Comparison of ENCODE assay signal across 11 mouse cellular contexts in the genomic region with DNA sequence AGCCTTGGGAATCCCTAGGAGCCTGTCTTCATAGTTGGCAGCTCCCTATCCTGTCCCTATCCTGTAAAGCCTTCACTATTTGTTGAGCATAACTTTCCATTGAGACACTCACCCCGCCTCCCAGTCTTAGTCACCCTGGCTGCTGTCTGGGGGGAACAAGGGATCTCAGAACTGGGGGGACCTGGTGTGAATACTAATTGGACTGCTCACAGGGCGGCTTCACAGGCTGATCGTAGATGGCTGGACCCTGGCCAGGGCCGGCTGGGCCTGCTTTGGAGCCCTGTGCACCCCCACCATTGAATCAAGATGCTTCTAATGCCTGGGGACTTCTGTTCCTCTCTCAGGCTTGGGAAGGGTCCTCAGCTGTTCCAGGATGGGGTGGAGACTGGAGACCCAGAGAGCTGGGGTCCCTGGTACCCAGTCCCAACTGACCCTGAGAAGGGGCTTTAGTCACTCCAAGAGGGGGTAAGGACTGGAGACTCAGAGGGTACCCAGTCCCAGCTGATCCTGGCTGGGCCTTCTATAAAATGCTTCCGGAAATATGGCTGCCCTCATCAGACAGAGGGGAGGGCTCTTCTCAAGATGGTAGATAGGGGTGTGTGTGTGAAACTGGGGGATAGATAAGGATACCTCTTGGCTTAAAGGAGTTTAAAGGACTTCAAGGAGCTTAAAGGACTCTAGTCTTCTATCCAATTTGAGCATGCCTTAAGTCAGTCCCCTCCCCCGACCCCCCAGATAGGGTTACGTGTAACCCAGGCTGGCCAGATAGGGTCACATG. TPM values are rescaled to one million over a fixed set of nuclear protein-coding genes. Genes with fewer than 3 reads are reported as not detected.
DNase-seq lines count a peak whose midpoint lies in the region; ATAC-seq and TF ChIP-seq lines count a peak whose summit lies in the region.
"Had no signal": no experiment of that assay in that cellular context is flagged by ENCODE, and none has a peak within 500 bp of the region (broad histone marks: within the 10 kb centered on the region; RNA-seq: fewer than 3 reads in every experiment).

No protein-coding gene starts in this region.

- H3K4me1 ChIP-seq in forebrain, embryonic 15.5 days, result peaks cover 43% of the 10 kb centered on the region
- H3K4me1 ChIP-seq in hindbrain, postnatal 0 days (ENCODE audit: insufficient read depth, low read length), result peaks cover 25% of the 10 kb centered on the region
- peaks cover 5% of the 10 kb centered on the region; the same call in 1 of the 2 replicates for H3K4me1 ChIP-seq in neural tube, embryonic 14.5 days (ENCODE audit: control insufficient read depth, insufficient read depth, low read length)
- H3K4me1 ChIP-seq in stomach, postnatal 0 days (replicated peaks; ENCODE audit: control insufficient read depth, insufficient read depth), result no peaks in the 10 kb centered on the region
- H3K4me1 ChIP-seq: embryonic facial prominence, embryonic 13.5 days; liver, embryonic 15.5 days had no signal

- no peaks in the 10 kb centered on the region for H3K27me3 ChIP-seq in forebrain, embryonic 15.5 days
- no peaks in the 10 kb centered on the region for H3K27me3 ChIP-seq in hindbrain, postnatal 0 days (ENCODE audit: insufficient read depth, low read length)
- H3K27me3 ChIP-seq in neural tube, embryonic 14.5 days (ENCODE audit: control insufficient read depth, insufficient read depth, low read length), result no peaks in the 10 kb centered on the region
- no peaks in the 10 kb centered on the region for H3K27me3 ChIP-seq in stomach, postnatal 0 days (ENCODE audit: control insufficient read depth, insufficient read depth, low read length)
- H3K27me3 ChIP-seq: embryonic facial prominence, embryonic 13.5 days had no signal

- no peak overlapping the region for H3K4me2 ChIP-seq in forebrain, embryonic 15.5 days (replicated peaks)
- no peak overlapping the region for H3K4me2 ChIP-seq in hindbrain, postnatal 0 days (ENCODE audit: low read depth, low read length)
- no peak overlapping the region for H3K4me2 ChIP-seq in neural tube, embryonic 14.5 days (ENCODE audit: low read depth, low read length)
- H3K4me2 ChIP-seq in stomach, postnatal 0 days (replicated peaks; ENCODE audit: low read depth), result no peak overlapping the region
- H3K4me2 ChIP-seq: embryonic facial prominence, embryonic 13.5 days; liver, embryonic 15.5 days had no signal

- peak; percentile 68 to 81 for DNase-seq in left cerebral cortex, postnatal 14 days (ENCODE audit: low spot score in 2 of 2)
- no peak for DNase-seq in left cerebral cortex, postnatal 36 days (ENCODE audit: low spot score in 2 of 2)
- DNase-seq in hindbrain, postnatal 0 days (ENCODE audit: low spot score), result peak; percentile 88
- no peak for DNase-seq in gastrocnemius, adult 8-10 months (ENCODE audit: low spot score in 2 of 2)
- DNase-seq in stomach, postnatal 0 days (ENCODE audit: low spot score), result no peak
- DNase-seq: kidney, postnatal 36 days; thymus, postnatal 4 days had no signal

- no peak overlapping the region for H3K4me3 ChIP-seq in forebrain, embryonic 15.5 days
- H3K4me3 ChIP-seq in hindbrain, postnatal 0 days (ENCODE audit: low read length), result no peak overlapping the region
- H3K4me3 ChIP-seq in neural tube, embryonic 14.5 days (ENCODE audit: low read depth, low read length), result no peak overlapping the region
- H3K4me3 ChIP-seq in stomach, postnatal 0 days (ENCODE audit: low read depth, low read length), result no peak overlapping the region
- H3K4me3 ChIP-seq: embryonic facial prominence, embryonic 13.5 days; liver, embryonic 15.5 days had no signal

- intact Hi-C loops in left cerebral cortex, postnatal 14 days (cut with DNase I), result no loop called here
- intact Hi-C loops in left cerebral cortex, postnatal 36 days (cut with DNase I), result no loop called here

- TF ChIP-seq EP300 in stomach, postnatal 0 days (optimal IDR thresholded peaks at IDR 0.05), result no peak

- H3K27ac ChIP-seq in forebrain, embryonic 15.5 days (replicated peaks), result peak overlapping the region; percentile 71
- peak overlapping the region; percentile 79 for H3K27ac ChIP-seq in hindbrain, postnatal 0 days
- H3K27ac ChIP-seq in neural tube, embryonic 14.5 days (ENCODE audit: low read depth, low read length), result peak overlapping the region; percentile 57
- H3K27ac ChIP-seq in stomach, postnatal 0 days (replicated peaks), result no peak overlapping the region
- H3K27ac ChIP-seq: embryonic facial prominence, embryonic 13.5 days; liver, embryonic 15.5 days had no signal

- ATAC-seq in forebrain, embryonic 15.5 days (replicated peaks), result peak; percentile 61
- ATAC-seq in hindbrain, postnatal 0 days, result peak; percentile 89
- peak; percentile 75 for ATAC-seq in neural tube, embryonic 14.5 days (ENCODE audit: low read depth)
- ATAC-seq in stomach, postnatal 0 days (ENCODE audit: low FRiP score, low TSS enrichment), result no peak

- no peak for TF ChIP-seq CTCF in hindbrain, postnatal 0 days (IDR thresholded peaks at IDR 0.05; ENCODE audit: low read depth)
- no peak for TF ChIP-seq CTCF in stomach, postnatal 0 days (IDR thresholded peaks at IDR 0.05; ENCODE audit: low read depth)

- WGBS in forebrain, embryonic 15.5 days, result 49% methylated on average over 7 of the region's 7 CpGs
- 54% methylated on average over 7 of the region's 7 CpGs for WGBS in hindbrain, postnatal 0 days
- 60% methylated on average over 7 of the region's 7 CpGs for WGBS in neural tube, embryonic 14.5 days
- WGBS in stomach, postnatal 0 days, result 76% methylated on average over 7 of the region's 7 CpGs

- H3K9ac ChIP-seq in forebrain, embryonic 15.5 days (replicated peaks), result no peak overlapping the region
- no peak overlapping the region for H3K9ac ChIP-seq in hindbrain, postnatal 0 days (replicated peaks; ENCODE audit: low read length)
- no peak overlapping the region for H3K9ac ChIP-seq in neural tube, embryonic 14.5 days (replicated peaks; ENCODE audit: low read depth, low read length)
- no peak overlapping the region for H3K9ac ChIP-seq in stomach, postnatal 0 days (ENCODE audit: low read length)
- H3K9ac ChIP-seq: embryonic facial prominence, embryonic 13.5 days; liver, embryonic 15.5 days had no signal

- no peaks in the 10 kb centered on the region for H3K9me3 ChIP-seq in forebrain, embryonic 15.5 days
- no peaks in the 10 kb centered on the region for H3K9me3 ChIP-seq in hindbrain, postnatal 0 days (ENCODE audit: low read length)
- no peaks in the 10 kb centered on the region for H3K9me3 ChIP-seq in neural tube, embryonic 14.5 days (ENCODE audit: control insufficient read depth, low read length)
- no peaks in the 10 kb centered on the region for H3K9me3 ChIP-seq in stomach, postnatal 0 days (ENCODE audit: control insufficient read depth, low read length)
- H3K9me3 ChIP-seq: embryonic facial prominence, embryonic 13.5 days; liver, embryonic 15.5 days had no signal

- no peaks in the 10 kb centered on the region for H3K36me3 ChIP-seq in forebrain, embryonic 15.5 days
- no peaks in the 10 kb centered on the region for H3K36me3 ChIP-seq in hindbrain, postnatal 0 days (ENCODE audit: insufficient read depth, low read length)
- no peaks in the 10 kb centered on the region for H3K36me3 ChIP-seq in neural tube, embryonic 14.5 days (ENCODE audit: control insufficient read depth, insufficient read depth, low read length)
- H3K36me3 ChIP-seq in stomach, postnatal 0 days (ENCODE audit: control insufficient read depth, insufficient read depth, low read length), result no peaks in the 10 kb centered on the region
- H3K36me3 ChIP-seq: embryonic facial prominence, embryonic 13.5 days; liver, embryonic 15.5 days had no signal

RNA-seq across cellular contexts. Expression of gene Amz1, which starts 2.3 kb away (rescaled TPM):
- total RNA-seq in left cerebral cortex, postnatal 14 days (2021), result 10 to 100 TPM; 17.4 to 20.5 TPM
- total RNA-seq in left cerebral cortex, postnatal 36 days (2021), result 10 to 100 TPM; 16.6 to 24.8 TPM
- polyA plus RNA-seq in forebrain, embryonic 15.5 days (2015; fragmentation: Nextera tagmentation; extraction: Ambion mirVana), result 4.4 and 5.3 TPM in 2 replicates
- total RNA-seq in hindbrain, postnatal 0 days (2014; rRNA removed), result 11.8 and 12.6 TPM in 2 replicates
- 9.4 and 9.7 TPM in 2 replicates for polyA plus RNA-seq in hindbrain, postnatal 0 days (2015; fragmentation: Nextera tagmentation; extraction: Ambion mirVana)
- 2.6 and 2.9 TPM in 2 replicates for polyA plus RNA-seq in neural tube, embryonic 14.5 days (2014; fragmentation: Nextera tagmentation; extraction: Ambion mirVana)
- total RNA-seq in gastrocnemius, adult 8-10 months (2022), result under 1 TPM in 3 of 4 experiments, not detected in 1; 0.12 to 0.18 (median 0.17) TPM
- 0.65 and 0.67 TPM in 2 replicates for polyA plus RNA-seq in stomach, postnatal 0 days (2015; fragmentation: Nextera tagmentation; extraction: Ambion mirVana)

RNA-seq across cellular contexts. Expression of gene Brat1, which starts 21.4 kb away (rescaled TPM):
- 10 to 100 TPM; 24.8 to 27.4 TPM for total RNA-seq in left cerebral cortex, postnatal 14 days (2021)
- 10 to 100 TPM; 20.4 to 21.9 TPM for total RNA-seq in left cerebral cortex, postnatal 36 days (2021)
- polyA plus RNA-seq in forebrain, embryonic 15.5 days (2015; fragmentation: Nextera tagmentation; extraction: Ambion mirVana), result 26.3 and 28.2 TPM in 2 replicates
- total RNA-seq in hindbrain, postnatal 0 days (2014; rRNA removed), result 44.6 and 46.7 TPM in 2 replicates
- polyA plus RNA-seq in hindbrain, postnatal 0 days (2015; fragmentation: Nextera tagmentation; extraction: Ambion mirVana), result 17.9 and 18.1 TPM in 2 replicates
- 17.6 and 18.4 TPM in 2 replicates for polyA plus RNA-seq in neural tube, embryonic 14.5 days (2014; fragmentation: Nextera tagmentation; extraction: Ambion mirVana)
- total RNA-seq in gastrocnemius, adult 8-10 months (2022), result 1 to 10 TPM; 4.6 to 5.8 (median 5.2) TPM
- 8.2 and 8.5 TPM in 2 replicates for polyA plus RNA-seq in stomach, postnatal 0 days (2015; fragmentation: Nextera tagmentation; extraction: Ambion mirVana)

RNA-seq across cellular contexts. Expression of gene Iqce, which starts 24.1 kb away (rescaled TPM):
- total RNA-seq in left cerebral cortex, postnatal 14 days (2021), result 10 to 100 TPM; 49.0 to 63.8 TPM
- 10 to 100 TPM; 44.6 to 60.1 TPM for total RNA-seq in left cerebral cortex, postnatal 36 days (2021)
- polyA plus RNA-seq in forebrain, embryonic 15.5 days (2015; fragmentation: Nextera tagmentation; extraction: Ambion mirVana), result 22.2 and 25.1 TPM in 2 replicates
- 19.1 and 43.1 TPM in 2 replicates for total RNA-seq in hindbrain, postnatal 0 days (2014; rRNA removed)
- polyA plus RNA-seq in hindbrain, postnatal 0 days (2015; fragmentation: Nextera tagmentation; extraction: Ambion mirVana), result 22.1 and 24.8 TPM in 2 replicates
- polyA plus RNA-seq in neural tube, embryonic 14.5 days (2014; fragmentation: Nextera tagmentation; extraction: Ambion mirVana), result 26.1 and 29.8 TPM in 2 replicates
- 1 to 10 TPM; 1.0 to 2.9 (median 1.4) TPM for total RNA-seq in gastrocnemius, adult 8-10 months (2022)
- 5.6 and 6.0 TPM in 2 replicates for polyA plus RNA-seq in stomach, postnatal 0 days (2015; fragmentation: Nextera tagmentation; extraction: Ambion mirVana)

Comparison
In these comparisons a context has a peak if more than half of its experiments do, and no peak if none do; other contexts are left out.
1. DNase-seq: peak in left cerebral cortex, postnatal 14 days (2 of 2) and hindbrain, postnatal 0 days (single experiment); none in left cerebral cortex, postnatal 36 days (0 of 2), gastrocnemius, adult 8-10 months (0 of 2) and stomach, postnatal 0 days (single experiment).
2. RNA of gene Amz1, which starts 2.3 kb away (total RNA-seq): 16.6 to 24.8 TPM in left cerebral cortex, postnatal 36 days, 17.4 to 20.5 TPM in left cerebral cortex, postnatal 14 days and 11.8 to 12.6 TPM in hindbrain, postnatal 0 days; 0.12 to 0.18 TPM in gastrocnemius, adult 8-10 months; every median in the first group is over 10 times any median in the second.